Mouse (Mus musculus) heart, adult 8-10 months (tissue): ENCODE results near the gene Wdr54. TPM values are rescaled to one million over a fixed set of nuclear protein-coding genes. Genes with fewer than 3 reads are reported as not detected.

Experiments used
- DNase-seq: peaks from one replicate; pipeline ENCODE4 v3.0.0; 2022; ENCODE audit warnings: low spot score
- total RNA-seq, 4 experiments: library from RNA; stranded (reverse); gene quantifications; 2 replicates each; pipeline ENCODE4 v1.2.4; 2022

Gene Wdr54
- total RNA-seq, 4 experiments from 2014 or later, result 2.1 to 2.6 (median 2.4) TPM

GRCm38 (mm10) chr6:83107566-83108400 is 48.4 kb downstream of the Wdr54 start:
- DNase-seq, result peak; percentile 53

- no peak for DNase-seq
These were observed 52.0 kb downstream of the Wdr54 start for GRCm38 (mm10) chr6:83104158-83104557.

DNA sequence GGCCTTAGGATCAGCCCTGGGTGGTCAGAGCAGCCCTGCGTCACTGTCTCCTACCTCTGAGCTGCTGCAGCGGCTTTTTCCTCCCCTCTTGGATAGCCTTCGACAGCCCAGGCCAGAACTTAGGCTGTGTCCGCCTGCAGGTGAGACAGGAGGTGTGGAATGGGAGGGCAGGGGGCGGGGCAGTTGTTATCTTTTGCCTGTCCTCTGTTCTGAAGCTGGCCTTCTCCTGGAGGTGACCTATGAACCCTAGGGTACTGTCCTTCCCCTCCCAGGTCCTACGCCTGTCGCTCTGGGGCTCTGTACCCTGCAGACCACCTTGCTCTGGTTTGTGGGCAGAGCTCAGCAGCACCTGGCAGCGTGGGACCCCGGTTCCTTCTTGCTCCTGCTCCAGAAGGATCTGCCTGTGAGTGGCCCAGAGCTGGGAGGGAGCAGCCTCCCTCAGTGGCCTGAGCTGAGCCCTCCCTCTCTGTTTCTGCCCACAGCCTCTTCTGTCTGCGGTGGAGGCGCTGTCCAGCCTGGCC is 53.0 kb downstream of the Wdr54 start:
- no peak for DNase-seq

DNA sequence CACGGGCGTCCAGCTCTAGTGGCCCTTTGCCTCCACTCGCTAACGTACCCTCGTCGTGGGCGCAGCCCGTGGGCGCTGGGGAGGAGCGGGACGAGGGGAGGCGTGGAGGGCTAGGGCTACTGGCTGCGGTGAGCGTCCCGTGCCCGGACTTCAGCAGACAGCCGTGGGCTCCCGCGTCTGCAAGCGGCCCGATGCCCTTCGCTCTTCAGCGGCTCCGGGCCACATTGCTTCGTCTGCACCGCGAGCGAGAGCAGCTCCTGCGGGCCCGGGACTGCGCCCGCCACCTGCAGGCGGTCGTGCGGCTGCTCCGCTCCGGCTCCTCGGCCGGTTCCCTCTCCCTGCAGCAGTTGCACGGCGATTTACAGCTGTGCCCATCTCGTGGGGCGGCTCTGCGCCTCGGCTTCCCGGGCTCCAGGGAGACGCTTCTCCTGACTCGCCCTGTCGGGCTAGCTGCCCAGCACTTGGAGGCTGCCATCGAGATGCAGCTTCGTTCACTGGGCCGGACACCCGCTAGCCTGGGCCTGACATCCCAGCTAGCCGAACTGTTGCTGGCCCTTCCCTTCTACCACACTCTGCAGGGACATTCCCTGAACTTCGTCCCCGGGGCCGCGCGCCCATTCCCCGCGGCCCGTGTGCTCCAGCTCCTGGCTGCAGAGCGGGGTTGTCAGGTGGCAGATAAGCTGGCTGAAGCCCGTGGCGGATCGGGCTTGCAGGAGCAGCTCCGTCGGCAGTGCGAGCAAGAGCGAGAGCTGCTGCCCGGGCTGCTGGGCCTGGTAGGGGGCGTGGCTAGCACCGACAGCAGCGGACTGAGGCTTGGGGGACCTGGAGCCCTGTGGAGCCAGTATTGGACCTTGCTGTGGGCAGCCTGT is 54.3 kb downstream of the Wdr54 start:
- peak; percentile 37 for DNase-seq

DNA sequence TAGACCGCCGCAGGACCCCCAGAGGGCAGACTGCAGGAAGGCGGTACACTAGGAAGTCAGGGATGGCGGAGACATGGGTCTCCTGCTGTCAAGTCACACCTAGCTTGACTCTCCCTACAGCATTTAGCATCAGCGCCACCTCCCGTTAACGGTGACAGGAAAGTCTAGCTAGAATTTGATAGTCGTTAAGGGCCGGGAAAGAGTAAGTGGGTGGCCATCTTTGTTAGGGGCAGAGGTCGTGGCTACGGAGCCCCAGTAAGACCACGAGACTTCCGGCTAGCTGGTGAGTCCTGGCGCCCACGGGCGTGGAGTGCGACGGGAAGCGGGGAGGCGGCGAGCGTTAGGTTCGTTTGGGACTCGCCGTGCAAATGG is 54.9 kb downstream of the Wdr54 start, which contains the start of the genes Ccdc142 and Gm42688:
TSS of gene Ccdc142 (plus strand) at position 286 of the 372 bp plus-strand sequence.
TSS of gene Gm42688 (plus strand) at position 302 of the 372 bp plus-strand sequence.
- DNase-seq, result peak; percentile 92

Other genes starting within 250 kb of the Wdr54 start
- under 1 TPM in 3 of 4 experiments, not detected in 1; 0.17 to 0.31 (median 0.22) TPM for gene Sema4f, start 216.6 kb downstream of the Wdr54 start, total RNA-seq
- not detected for gene M1ap, start 209.5 kb downstream of the Wdr54 start, total RNA-seq
- 1 to 10 TPM; 1.9 to 2.2 (median 2.0) TPM for gene Dok1, start 122.9 kb downstream of the Wdr54 start, total RNA-seq
- 1 to 10 TPM; 1.7 to 2.6 (median 2.0) TPM for gene Loxl3, start 122.2 kb downstream of the Wdr54 start, total RNA-seq
- 10 to 100 TPM; 63.1 to 78.6 (median 72.3) TPM for gene Aup1, start 101.9 kb downstream of the Wdr54 start, total RNA-seq
- 10 to 100 TPM; 33.9 to 37.7 (median 34.7) TPM for gene Htra2, start 101.1 kb downstream of the Wdr54 start, total RNA-seq
- gene Dqx1, start 98.6 kb downstream of the Wdr54 start, total RNA-seq, result 1 to 10 TPM in 1 of 4 experiments, under 1 TPM in 3; 0.55 to 1.4 (median 0.84) TPM
- gene Tlx2, start 86.1 kb downstream of the Wdr54 start, total RNA-seq, result under 1 TPM in 1 of 4 experiments, not detected in 3; 0.16 TPM
- 1 to 10 TPM; 7.6 to 9.8 (median 8.5) TPM for gene Pcgf1, start 78.5 kb downstream of the Wdr54 start, total RNA-seq
- 1 to 10 TPM in 3 of 4 experiments, under 1 TPM in 1; 0.90 to 2.9 (median 1.3) TPM for gene Lbx2, start 70.0 kb downstream of the Wdr54 start, total RNA-seq
- 1 to 10 TPM in 3 of 4 experiments, under 1 TPM in 1; 0.72 to 2.8 (median 1.3) TPM for gene Ccdc142, start 54.8 kb downstream of the Wdr54 start, total RNA-seq
- 1 to 10 TPM in 3 of 4 experiments, under 1 TPM in 1; 0.57 to 1.9 (median 1.2) TPM for gene Gm42688, start 54.8 kb downstream of the Wdr54 start, total RNA-seq
- gene Mrpl53, start 47.4 kb downstream of the Wdr54 start, total RNA-seq, result 100 to 1,000 TPM; 132 to 143 (median 140) TPM
- gene Mogs, start 40.9 kb downstream of the Wdr54 start, total RNA-seq, result 10 to 100 TPM in 1 of 4 experiments, 1 to 10 TPM in 3; 6.0 to 10.3 (median 8.0) TPM
- 10 to 100 TPM; 75.5 to 91.1 (median 82.0) TPM for gene Wbp1, start 34.8 kb downstream of the Wdr54 start, total RNA-seq
- gene Ino80b, start 31.0 kb downstream of the Wdr54 start, total RNA-seq, result 10 to 100 TPM; 11.3 to 19.5 (median 15.3) TPM
- 1 to 10 TPM; 4.8 to 5.4 (median 5.3) TPM for gene Rtkn, start 20.9 kb downstream of the Wdr54 start, total RNA-seq
- gene 1700003E16Rik, start within 50 bp of the Wdr54 start, total RNA-seq, result under 1 TPM; 0.16 to 0.41 (median 0.18) TPM
- gene Dctn1, start 9.5 kb upstream of the Wdr54 start, total RNA-seq, result 100 to 1,000 TPM; 120 to 137 (median 134) TPM
- not detected for gene Slc4a5, start 63.4 kb upstream of the Wdr54 start, total RNA-seq
- 1 to 10 TPM; 1.0 to 2.2 (median 1.9) TPM for gene Mthfd2, start 169.5 kb upstream of the Wdr54 start, total RNA-seq
- gene Mob1a, start 169.6 kb upstream of the Wdr54 start, total RNA-seq, result 10 to 100 TPM; 15.5 to 28.4 (median 20.2) TPM
- gene Bola3, start 192.8 kb upstream of the Wdr54 start, total RNA-seq, result 100 to 1,000 TPM; 295 to 417 (median 378) TPM